Mouse (Mus musculus): ENCODE measurements around the gene Gm20458.

Gene Gm20458

DNA sequence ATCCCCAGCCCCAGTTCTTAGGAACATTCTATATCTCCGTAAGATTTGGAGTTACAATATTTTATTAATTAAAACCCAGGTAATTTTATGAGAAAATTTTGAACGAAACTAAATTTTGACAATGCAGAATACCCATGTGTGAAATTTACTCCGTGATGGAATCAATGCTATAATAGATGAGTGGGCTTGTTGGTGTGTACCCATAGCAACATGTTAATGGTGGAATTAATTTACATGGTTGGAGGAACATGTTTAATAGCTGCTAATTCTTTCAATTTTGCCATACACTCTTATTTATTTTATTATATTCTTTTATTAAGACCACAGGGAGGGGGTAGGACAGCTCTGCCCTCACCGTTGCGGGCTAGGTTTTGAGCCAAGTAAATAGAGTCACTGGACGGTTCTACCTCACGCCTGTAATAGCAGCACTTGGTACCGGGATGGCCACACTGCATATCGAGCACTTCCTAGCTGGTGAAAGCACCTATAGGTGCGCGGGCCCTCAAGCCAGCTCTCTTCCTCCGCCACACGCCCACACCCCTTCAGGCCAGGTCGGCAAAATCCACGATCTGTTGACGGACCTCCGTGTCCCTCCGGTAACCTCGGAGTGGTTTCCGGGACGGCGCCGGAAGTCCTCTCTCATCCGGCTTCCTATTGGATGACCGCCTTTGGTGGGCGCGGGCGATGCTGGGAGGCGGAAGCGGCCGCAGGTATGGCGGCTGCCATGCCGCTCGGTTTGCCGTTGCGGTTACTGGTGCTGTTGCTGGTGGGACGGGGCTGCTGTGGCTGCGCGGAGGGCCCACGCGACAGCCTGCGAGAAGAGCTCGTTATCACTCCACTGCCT, 36.3 kb downstream of the Gm20458 start, which contains the start of gene Pigt:
Gene Pigt, plus strand, starts transcription at position 674 of the 844 bp plus-strand sequence.
- in situ Hi-C loops (cut with MboI, MseI) = no loop called here

DNA sequence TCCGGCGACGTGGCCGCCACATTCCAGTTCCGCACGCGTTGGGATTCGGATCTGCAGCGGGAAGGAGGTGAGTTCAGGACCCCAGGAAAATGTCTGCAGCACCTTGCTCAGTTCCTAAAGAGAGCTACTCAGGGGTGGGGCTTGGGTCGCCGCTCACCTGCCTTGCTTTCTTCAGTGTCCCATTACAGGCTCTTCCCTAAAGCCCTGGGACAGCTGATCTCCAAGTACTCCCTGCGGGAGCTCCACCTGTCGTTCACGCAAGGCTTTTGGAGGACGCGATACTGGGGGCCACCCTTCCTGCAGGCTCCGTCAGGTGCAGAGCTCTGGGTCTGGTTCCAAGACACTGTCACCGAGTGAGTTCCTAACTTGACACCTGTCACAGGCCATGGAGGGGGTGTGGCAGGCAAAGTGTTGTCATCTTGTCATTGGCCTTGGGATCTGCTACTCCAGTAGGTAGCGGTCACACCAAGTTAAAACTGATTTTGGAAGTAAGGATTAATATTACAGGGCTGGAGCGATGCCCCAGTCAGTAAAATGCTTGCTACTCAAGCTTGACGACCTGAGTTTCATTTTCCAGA, 37.0 kb downstream of the Gm20458 start:
- in situ Hi-C loops (cut with MboI, MseI) = no loop called here

DNA sequence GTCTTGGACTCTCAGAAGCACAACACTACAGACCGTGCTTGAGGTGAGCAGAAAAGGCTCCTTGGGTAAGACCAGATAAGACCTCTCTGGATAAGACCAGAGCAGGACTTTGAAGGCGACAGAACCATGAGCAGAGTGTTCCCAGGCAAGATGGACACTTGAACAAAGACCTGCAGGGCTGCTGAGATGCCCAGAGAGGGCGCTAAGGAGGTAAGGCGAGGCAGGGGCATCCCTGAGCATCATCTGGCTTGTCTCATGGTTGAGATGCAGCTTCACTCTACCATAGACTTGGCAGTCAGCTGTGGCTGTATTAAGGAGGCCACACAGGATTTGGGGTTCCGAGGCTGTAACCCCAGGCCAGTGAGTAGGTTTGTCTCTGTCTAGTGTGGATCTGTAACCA, 38.5 kb downstream of the Gm20458 start:
- in situ Hi-C loops (cut with MboI, MseI) = no loop called here

DNA sequence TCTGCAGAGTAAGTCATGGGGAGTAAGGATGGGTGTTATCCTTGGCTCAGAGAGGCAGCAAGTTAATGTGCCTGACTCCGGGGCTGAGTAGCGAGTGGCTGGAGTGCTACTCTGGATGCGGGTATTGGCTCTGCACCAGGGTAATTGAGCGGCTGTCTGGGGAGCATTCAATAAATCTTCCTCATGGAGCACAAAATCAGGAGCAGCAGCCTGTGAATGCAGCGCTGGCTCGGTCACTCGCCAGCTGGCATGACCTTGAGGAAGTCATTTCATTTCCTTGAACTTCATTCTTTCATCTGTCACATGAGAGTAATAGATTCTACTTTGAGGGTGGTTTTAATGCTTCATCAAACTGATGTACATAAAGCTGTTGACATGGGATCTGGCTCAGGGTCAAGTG, 39.7 kb downstream of the Gm20458 start:
- in situ Hi-C loops (cut with MboI, MseI) = no loop called here

DNA sequence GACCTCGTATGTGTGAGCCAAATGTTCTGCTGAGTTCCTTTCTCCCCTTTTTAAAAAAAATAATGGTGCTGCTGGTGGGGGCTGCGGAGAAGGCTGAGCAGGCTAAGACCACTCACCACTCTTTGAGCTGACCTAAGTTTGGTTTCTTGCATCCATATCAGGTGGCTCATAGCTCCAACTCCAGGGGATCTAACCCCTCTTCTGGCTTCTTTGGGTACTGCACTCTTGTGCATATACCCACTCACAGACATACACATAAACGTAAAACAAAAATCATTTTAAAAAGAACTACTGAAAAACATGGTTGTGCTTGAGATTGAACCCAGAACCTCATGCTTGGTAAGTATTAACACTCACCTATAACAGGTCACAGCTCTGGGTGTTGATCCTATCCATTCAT, 44.2 kb downstream of the Gm20458 start:
- in situ Hi-C loops (cut with MboI, MseI) = no loop called here

DNA sequence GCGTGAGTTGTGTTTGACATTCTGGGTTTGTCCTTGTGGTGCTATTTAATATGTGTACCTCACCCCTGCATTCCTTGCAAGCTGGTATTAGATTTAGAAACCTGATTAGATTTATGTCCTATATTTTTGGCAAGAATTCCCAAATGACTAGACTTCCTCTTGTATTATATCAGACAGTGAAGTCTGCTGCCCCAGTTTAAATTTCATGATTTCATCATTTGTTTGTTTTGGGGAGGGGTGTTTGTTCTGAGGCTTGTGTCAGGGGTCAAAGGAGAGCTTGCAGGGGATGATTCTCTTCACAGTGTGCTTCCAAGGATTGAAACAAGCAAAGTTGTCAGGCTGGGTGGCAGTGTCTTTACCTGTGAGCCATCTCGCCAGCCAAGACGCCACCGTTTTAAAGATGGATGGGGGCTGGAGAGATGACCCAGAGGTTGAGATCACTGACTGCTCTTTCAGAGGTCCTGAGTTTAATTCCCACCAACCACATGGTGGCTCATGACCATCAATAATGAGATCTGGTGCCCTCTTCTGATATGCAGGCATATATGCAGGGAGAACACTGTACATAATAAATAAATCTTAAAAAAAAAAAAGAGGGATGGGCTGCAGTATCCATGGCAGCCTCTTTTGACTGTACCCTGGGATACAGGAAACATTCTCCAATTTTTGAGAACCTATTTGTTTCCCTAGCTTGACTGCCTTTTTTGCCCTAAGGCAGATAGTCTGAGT, 45.0 kb downstream of the Gm20458 start:
- in situ Hi-C loops (cut with MboI, MseI) = no loop called here

DNA sequence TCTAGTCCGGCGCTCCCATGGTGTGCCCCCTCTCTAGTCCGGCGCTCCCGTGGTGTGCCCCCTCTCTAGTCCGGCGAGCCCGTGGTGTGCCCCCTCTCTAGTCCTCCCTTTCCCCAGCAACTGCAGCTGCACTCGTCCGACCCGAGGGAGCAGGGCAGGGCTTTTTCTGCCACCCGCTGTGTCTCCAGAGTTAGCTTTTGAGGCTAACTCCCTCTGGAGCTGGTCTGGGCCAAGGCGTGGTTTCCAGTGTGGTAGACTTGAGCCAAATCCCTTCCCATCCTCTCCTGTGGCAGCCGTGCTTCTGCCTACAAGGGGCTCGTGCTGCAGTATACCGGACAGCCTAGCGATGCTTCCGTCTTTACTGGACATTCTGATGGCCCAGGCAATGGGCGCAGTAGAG, 47.0 kb downstream of the Gm20458 start:
- in situ Hi-C loops (cut with MboI, MseI) = no loop called here

DNA sequence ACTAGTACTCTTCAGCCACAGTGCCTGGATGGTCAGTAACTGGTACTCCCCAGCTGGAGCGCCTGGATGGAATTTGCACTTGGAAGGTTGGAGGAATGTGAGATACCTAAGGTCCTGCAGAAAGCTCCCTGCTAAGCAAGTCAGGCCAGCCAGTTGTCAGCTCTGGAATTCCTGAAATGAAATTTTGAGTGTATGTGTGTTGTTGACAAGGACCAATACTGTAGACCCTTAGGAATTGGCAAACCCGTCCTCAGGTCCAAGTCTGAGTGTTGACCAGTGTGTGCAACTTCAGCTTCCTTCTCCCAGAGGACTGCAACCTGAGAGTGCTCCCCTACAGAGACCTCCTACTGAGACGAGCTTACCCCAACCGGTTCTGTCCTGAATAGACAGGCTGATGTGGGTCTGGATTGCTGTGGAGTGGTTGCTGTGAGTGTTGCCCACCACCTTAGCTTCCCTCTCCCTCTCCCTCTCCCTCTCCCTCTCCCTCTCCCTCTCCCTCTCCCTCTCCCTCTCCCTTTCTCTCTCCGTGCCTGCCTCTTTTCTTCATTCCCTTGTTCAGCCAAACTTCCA, 49.9 kb downstream of the Gm20458 start:
- in situ Hi-C loops (cut with MboI, MseI) = no loop called here

DNA sequence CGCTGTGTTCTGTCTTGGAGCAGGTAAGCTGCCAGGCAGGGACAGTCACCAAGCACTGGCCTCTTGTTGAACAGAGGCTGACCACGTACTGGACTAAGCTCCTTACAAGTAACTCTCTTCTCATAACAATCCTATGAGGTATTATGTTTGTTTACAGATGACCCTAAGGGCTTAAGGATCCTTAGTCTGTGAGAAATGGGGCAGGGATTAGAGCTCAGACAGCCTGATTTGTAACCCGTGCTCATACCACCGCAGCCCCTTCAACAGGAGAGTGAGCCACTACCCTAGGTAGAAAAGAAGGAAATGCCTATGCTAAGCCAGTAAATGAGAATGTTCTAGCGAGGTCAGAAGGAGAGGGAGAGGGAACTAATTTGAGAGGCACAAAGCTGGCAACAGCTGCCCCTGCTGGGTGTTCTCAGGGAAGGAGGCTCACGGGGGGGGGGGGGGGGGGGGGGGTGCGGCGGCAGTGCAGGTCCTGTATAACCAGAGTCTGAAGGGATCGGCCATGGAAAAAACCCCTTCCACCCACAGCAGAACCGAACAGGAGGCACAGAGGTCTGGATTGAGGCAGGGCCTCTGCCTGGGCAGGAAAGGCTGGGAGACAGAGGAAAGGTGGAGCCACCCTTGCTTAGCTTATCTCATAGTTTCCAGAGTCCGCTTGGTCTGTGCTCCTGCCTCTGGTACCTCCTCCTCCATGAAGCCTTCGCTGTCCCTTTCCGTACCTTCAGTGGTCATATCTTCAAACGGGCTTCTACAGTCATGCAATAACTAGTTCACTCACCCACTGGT, 51.5 kb downstream of the Gm20458 start:
- in situ Hi-C loops (cut with MboI, MseI) = no loop called here

DNA sequence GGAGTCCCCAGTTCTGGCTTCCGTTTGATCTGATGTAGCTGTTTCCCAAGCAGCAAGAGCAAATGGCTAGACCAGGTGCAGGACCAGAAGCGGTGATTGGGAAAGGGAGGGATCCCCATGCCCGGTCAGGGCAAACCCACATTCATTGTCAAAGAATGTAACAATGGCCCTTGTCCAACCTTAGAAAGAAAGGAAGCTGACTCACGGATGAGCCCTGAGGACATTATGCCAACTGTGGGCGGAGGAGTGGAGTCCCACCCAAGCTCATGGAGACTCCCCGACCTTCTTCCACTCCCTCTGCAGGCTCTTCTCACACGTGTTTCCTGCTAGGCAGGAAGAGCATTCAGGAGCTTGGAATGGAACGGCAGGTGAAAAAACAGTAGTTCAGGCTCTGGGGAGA, 52.6 kb downstream of the Gm20458 start:
- in situ Hi-C loops (cut with MboI, MseI) = no loop called here

DNA sequence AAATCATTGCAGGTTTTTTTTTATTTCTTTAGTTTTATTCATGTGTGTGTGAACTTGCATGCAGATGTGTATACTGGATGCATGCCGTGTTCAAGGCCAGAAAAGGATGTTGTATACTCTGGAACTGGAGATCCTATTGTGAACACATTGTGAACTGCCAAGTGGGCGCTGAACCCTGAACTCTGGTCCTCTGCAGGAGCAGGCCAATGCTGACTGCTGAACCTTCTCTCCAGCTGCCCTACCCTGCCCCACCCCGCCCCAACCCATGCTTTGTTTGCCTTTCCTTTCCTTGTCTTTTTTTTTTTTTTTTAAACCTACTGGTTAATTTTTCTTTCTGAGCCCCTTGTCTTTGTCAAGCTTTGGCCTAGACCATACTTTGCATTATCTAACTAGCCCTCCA, 54.1 kb downstream of the Gm20458 start:
- in situ Hi-C loops (cut with MboI, MseI) = no loop called here

DNA sequence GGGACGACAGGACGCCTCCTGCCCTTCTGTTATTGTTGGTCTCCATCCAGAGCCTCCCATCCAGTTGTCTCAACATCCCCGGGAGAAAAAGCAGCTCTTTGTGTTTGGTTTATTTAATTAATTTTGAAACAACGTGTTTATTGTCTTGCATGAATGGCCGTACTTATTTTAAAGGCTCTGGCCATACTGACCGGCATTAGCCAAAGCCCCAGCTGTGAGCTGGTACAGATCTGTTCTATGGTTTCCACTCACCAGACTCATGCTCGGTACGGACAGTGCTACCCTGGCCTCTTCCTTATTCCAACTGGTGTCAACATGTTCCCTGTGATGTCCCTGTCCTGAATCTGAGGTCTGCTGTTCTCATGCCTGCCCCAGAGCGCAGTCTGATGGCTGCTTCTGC, 55.1 kb downstream of the Gm20458 start:
- in situ Hi-C loops (cut with MboI, MseI) = no loop called here

DNA sequence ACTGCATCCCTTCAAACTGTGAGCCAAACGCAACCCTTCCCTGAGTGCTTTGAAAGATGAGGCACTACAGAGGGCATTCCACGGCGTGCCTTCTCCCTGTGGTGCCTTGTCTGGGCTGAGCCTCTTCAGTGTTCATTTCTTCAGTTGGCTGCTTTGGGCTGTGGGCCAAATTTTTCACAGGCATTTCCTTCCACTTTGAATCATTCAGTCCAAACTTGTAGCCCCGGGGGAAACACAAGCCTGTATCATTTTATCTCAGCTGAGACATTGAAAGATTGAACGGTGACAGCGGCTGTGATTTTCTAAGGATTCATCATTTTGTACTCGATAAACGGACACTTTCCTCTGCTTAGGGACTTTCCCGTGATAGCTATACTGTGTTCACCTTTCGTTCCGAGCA, 55.8 kb downstream of the Gm20458 start:
- in situ Hi-C loops (cut with MboI, MseI) = no loop called here

DNA sequence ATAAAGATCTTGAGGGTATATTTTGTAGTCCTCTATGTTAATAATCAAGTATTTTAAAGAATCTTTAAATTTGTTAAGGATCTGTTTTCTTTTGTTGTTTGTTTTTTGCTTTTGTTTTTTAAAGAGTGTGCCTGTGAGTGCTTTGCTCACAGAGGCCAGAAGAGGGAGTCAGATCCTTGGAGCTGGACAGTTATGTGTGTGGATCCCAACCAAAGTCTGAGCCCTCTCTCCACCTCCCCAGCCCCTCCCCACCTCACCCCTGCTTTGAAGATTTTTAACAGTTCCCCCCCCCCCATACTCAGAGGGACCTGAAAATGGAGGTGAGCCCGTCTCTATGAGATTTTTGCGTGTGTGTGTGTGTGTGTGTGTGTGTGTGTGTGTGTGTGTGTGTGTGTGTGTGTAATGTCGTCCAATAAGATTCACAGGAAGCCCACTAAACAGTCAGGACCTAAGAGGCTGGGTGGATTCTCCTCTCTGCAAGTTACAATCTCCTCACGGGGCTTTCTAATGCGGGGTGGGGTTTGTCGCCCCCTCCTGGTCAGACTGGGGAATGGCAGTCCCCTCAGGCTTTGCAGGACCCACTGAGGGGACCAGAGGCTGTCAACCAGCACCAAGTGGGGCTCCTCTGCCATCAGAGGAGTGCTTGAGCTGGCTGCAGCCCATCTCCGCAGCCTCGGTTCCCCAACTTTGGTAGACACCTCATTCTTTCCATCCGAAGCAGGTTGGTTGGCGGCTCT, 56.9 kb downstream of the Gm20458 start:
- in situ Hi-C loops (cut with MboI, MseI) = no loop called here

DNA sequence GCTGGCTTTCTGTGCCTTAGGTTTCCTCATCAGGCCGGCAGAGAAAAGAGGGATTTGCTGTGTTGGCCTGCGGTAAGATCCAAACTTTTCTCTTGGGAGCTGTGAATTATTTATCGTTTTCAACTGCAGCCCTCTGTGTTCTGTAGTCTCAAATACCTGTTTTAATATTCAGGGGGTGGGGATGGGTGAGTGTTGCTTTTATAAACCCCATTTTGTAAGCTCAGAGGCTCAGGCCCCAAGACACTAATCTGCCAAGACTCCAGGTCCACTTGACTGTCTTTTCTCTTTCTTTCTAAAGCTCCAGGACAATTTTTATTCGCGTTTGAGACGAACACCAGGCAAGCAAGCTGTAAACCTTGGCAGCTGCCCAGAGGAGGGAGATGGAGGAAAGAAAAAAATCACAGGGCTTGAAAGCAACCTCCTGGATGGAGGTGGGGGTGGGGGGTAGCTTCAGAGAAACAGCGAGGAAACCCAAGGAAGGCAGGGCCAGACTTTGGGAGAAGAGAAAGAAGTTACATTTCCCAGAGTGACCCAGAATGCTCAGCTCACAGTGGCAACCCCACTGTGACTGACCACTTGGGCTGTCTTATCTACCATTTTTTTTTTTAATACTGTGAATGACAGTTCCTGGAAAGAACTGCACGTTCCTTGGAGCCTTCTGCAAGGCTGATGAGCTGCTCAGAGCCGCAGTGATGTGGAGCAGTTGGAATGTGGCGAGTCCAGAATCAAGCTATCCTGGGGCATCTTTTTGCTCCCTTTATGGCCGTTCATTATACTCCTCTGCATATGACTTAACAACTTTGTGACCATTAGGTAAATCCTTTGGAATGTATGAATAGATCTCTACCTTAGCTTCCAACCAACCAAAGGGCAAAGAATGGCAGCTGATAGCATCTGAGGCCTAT, 57.8 kb downstream of the Gm20458 start:
- in situ Hi-C loops (cut with MboI, MseI) = no loop called here

DNA sequence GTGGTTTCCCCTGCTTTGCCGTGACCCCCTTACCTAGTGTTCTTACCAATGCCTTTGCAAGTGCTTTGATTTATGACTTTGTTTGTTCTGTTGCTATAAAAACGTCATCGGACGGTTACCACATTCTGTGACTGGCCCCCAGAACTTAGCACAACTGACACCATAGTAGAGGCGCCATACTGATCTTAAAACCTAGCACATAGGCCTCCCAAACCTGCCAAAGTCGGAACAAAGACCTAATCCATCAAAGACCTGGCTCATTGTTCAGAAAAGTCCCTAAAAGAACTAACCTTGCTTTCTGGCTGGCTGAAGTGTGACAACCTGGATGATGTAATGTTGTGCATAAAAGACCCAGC, 58.4 kb downstream of the Gm20458 start:
- in situ Hi-C loops (cut with MboI, MseI) = no loop called here

DNA sequence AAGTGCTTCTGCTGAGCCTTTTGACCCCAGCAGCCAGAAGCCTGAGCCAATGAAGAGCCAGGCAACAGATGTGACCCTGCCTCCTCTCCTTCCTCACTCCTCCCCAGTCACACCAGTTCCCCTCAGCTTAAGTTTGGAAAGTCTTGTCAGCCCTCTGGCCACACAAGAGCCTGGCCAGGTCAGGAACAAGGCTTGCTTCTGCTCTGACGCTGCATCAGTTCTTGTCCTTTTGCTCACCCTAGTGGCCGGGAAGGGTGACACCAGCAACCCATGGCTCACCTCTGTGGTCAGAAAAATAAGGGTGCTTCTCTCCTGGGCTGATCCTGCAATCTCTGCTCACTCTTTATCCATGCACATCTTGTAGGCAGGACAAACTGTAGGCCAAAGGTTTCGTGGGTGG, 60.0 kb downstream of the Gm20458 start:
- in situ Hi-C loops (cut with MboI, MseI) = no loop called here

DNA sequence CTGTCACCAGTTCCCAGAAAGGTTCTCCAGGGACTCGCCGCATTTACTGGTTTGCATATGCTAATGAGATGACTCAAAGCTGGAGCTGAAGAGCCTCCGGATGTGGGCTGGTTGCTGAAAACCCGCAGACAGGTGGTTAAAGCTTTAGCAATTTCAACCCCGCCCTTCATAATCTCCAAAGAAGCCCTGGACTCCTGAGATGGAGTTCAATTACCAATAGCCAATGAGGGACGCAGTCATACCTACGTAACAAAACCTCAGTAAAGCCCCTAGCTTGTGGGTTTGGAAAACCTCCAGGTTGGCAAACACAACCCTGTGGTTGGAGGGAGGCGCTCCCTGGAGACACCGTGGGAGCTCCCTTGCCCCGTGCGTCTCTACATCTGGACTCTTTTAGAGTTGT, 61.1 kb downstream of the Gm20458 start:
- in situ Hi-C loops (cut with MboI, MseI) = no loop called here

DNA sequence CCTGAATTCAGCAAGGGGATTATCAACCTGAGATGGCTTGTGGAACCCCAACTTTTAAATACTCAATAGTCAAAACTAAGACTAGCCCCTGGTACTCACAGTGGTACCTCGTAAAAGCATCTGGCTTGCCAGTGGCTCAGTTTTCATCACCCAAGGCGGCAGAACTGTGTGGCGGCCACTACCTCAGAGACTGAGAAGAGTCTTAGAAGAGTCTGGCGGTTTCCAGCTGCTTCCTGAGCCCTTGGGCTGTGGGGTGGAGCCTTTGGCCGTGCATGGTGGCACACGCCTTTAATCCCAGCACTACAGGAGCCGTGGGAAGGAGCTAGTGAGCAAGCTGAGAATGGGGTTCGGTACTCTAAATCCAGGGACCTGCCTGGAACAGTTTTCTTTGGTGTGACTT, 61.5 kb downstream of the Gm20458 start:
- in situ Hi-C loops (cut with MboI, MseI) = no loop called here

DNA sequence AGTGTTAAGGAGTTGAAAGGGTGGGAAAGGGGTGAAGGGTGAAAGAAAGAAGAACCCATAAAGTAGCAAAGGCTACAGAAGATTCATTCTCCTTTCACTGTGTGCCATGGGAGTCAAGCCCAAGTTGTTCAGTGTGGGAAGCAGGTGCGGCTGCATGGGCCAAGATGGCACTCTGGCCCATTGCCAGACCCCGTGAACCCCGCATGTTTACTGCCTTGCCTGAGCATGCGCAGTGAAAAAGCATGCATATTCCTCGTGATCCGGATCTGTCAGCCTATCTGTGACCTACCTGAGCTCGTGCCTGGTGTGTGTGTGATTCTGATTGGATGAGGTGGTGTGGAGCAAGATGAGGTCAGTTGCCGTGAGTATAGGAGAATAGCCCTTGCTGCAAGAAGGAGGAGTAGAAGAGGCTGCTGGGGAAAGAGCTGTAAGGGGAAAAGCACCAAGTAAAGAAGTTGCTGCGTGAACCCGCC, 62.6 kb downstream of the Gm20458 start:
- in situ Hi-C loops (cut with MboI, MseI) = no loop called here
